Mouse (Mus musculus): Measurements from ENCODE around the gene Olfr727.

GRCm38 (mm10) chr14:50142580-50142979 is 19.6 kb downstream of the Olfr727 start, which contains the start of gene Olfr728:
- no peak for TF ChIP-seq POLR2A (IDR thresholded peaks at IDR 0.05; ENCODE audit: insufficient read length, low read depth)
- TF ChIP-seq MYOG (IDR thresholded peaks at IDR 0.05; ENCODE audit: control insufficient read depth in 1 of 3, insufficient read depth in 1 of 3, insufficient read length in 2 of 3, low read depth in 2 of 3), result no peak
- no peak for TF ChIP-seq POLR2AphosphoS2 (IDR thresholded peaks at IDR 0.05; ENCODE audit: insufficient read length, low read depth)
- no peak for TF ChIP-seq TCF12 (IDR thresholded peaks at IDR 0.05; ENCODE audit: insufficient read depth, poor library complexity, severe bottlenecking)
- no peak for TF ChIP-seq MAX (IDR thresholded peaks at IDR 0.05; ENCODE audit: low read depth)
- no peak for TF ChIP-seq TCF3 (IDR thresholded peaks at IDR 0.05; ENCODE audit: insufficient read length, low read depth)
- no peak for TF ChIP-seq SRF (IDR thresholded peaks at IDR 0.05; ENCODE audit: control insufficient read depth, insufficient read length, low read depth)

Data from myocyte (in vitro differentiated cells).